Comparison of ENCODE assay signal across 19 mouse cellular contexts in genomic region chr7:131037083-131037482, GRCm38 (mm10). TPM values are rescaled to one million over a fixed set of nuclear protein-coding genes. Genes with fewer than 3 reads are reported as not detected.
"Had no signal": no experiment of that assay in that cellular context is flagged by ENCODE, and none has a peak within 500 bp of the region (broad histone marks: within the 10 kb centered on the region; RNA-seq: fewer than 3 reads in every experiment).

No protein-coding gene starts in this region.

- H3K27me3 ChIP-seq: liver, embryonic 15.5 days; lung, embryonic 15.5 days; midbrain, embryonic 13.5 days; midbrain, embryonic 15.5 days; neural tube, embryonic 12.5 days had no signal

- H3K4me1 ChIP-seq: liver, embryonic 15.5 days; lung, embryonic 15.5 days; megakaryocyte, embryonic 14.5 days; midbrain, embryonic 13.5 days; midbrain, embryonic 15.5 days; neural tube, embryonic 12.5 days had no signal

- H3K27ac ChIP-seq: liver, embryonic 15.5 days; lung, embryonic 15.5 days; macrophage; midbrain, embryonic 13.5 days; midbrain, embryonic 15.5 days; neural tube, embryonic 12.5 days had no signal

- H3K4me3 ChIP-seq: liver, embryonic 15.5 days; lung, embryonic 15.5 days; midbrain, embryonic 13.5 days; midbrain, embryonic 15.5 days; neural tube, embryonic 12.5 days had no signal

- ATAC-seq: liver, postnatal 0 days; lung, postnatal 0 days; midbrain, embryonic 13.5 days; midbrain, embryonic 15.5 days had no signal

- H3K4me2 ChIP-seq: liver, embryonic 15.5 days; lung, embryonic 15.5 days; midbrain, embryonic 11.5 days; midbrain, embryonic 13.5 days; midbrain, embryonic 15.5 days; neural tube, embryonic 12.5 days had no signal

- H3K9ac ChIP-seq: liver, embryonic 15.5 days; liver, postnatal 0 days; lung, embryonic 15.5 days; midbrain, embryonic 13.5 days; midbrain, embryonic 15.5 days; neural tube, embryonic 12.5 days had no signal

- H3K36me3 ChIP-seq: liver, embryonic 15.5 days; lung, embryonic 15.5 days; midbrain, embryonic 13.5 days; midbrain, embryonic 15.5 days; neural tube, embryonic 12.5 days had no signal

- DNase-seq: liver, postnatal 0 days; lung, adult 2 months; lung, postnatal 14 days; lung, postnatal 36 days; right cerebral cortex, postnatal 25 days; spleen, adult 18-20 months had no signal

- H3K9me3 ChIP-seq: liver, embryonic 15.5 days; lung, embryonic 15.5 days; megakaryocyte, embryonic 14.5 days; midbrain, embryonic 13.5 days; midbrain, embryonic 15.5 days; neural tube, embryonic 12.5 days had no signal

RNA-seq across cellular contexts. Expression of gene Dmbt1, which starts 5.2 kb away (rescaled TPM):
- total RNA-seq: megakaryocyte progenitor cell, adult 5-6 weeks; monocyte, adult 5-6 weeks; neutrophil, adult 5-6 weeks had no signal
- polyA plus RNA-seq: lung, embryonic 15.5 days; lung, postnatal 0 days; macrophage; midbrain, embryonic 11.5 days; midbrain, embryonic 13.5 days; neural tube, embryonic 12.5 days; neural tube, embryonic 14.5 days had no signal
